Mouse (Mus musculus) myocyte (in vitro differentiated cells): ENCODE data around the gene Zbtb39.

Experiments used
- MYOD1 ChIP-seq, 3 experiments: IDR thresholded peaks; one replicate each; pipeline ENCODE4 v1.6.1; 2011; ENCODE audit warnings: control low read depth in 2 of 3, low read depth in 2 of 3, mild to moderate bottlenecking in 2 of 3, moderate library complexity in 1 of 3; ENCODE audit not compliant: insufficient read length in 2 of 3, control insufficient read depth in 1 of 3
- POLR2A ChIP-seq: IDR thresholded peaks from one replicate; pipeline ENCODE4 v1.6.1; 2011; ENCODE audit warnings: low read depth, mild to moderate bottlenecking, control low read depth, moderate library complexity; ENCODE audit not compliant: insufficient read length
- POLR2AphosphoS2 ChIP-seq: IDR thresholded peaks from one replicate; pipeline ENCODE4 v1.6.1; 2011; ENCODE audit warnings: low read depth, control low read depth; ENCODE audit not compliant: insufficient read length
- REST ChIP-seq: IDR thresholded peaks from one replicate; pipeline ENCODE4 v1.6.1; 2011; ENCODE audit warnings: mild to moderate bottlenecking, control low read depth, moderate library complexity; ENCODE audit not compliant: insufficient read depth, insufficient read length
- TCF12 ChIP-seq: IDR thresholded peaks from one replicate; pipeline ENCODE4 v1.6.1; 2011; ENCODE audit warnings: mild to moderate bottlenecking, control low read depth; ENCODE audit not compliant: poor library complexity, insufficient read depth, severe bottlenecking
- TCF3 ChIP-seq: IDR thresholded peaks from one replicate; pipeline ENCODE4 v1.6.1; 2011; ENCODE audit warnings: low read depth, control low read depth; ENCODE audit not compliant: insufficient read length

- TF ChIP-seq TCF12 (no peak), POLR2A (no peak), MYOD1 (IDR thresholded peaks at IDR 0.05; ENCODE audit: control insufficient read depth in 1 of 3, insufficient read length in 2 of 3, low read depth in 2 of 3) (no peak), REST (no peak), TCF3 (no peak), POLR2AphosphoS2 (no peak)
These were observed 3.1 kb upstream of the Zbtb39 start for GRCm38 (mm10) chr10:127736266-127736665.
